Mouse (Mus musculus) MEL (cell line): ENCODE results near the gene Myo15b. TPM values are rescaled to one million over a fixed set of nuclear protein-coding genes. Genes with fewer than 3 reads are reported as not detected.
A peak's percentile ranks its signal among the peaks of the same experiment; 100 is the strongest.

ENCODE experiments used
- DNase-seq: peaks from one replicate; pipeline ENCODE4 v3.0.0; 2011; ENCODE audit warnings: low read depth, low spot score
- H3K27ac ChIP-seq: 2 replicates; pipeline ENCODE4 v1.5.1; 2012; ENCODE audit warnings: low read depth, mild to moderate bottlenecking, control low read depth, low read length, moderate library complexity; ENCODE audit not compliant: control insufficient read depth
- H3K27me3 ChIP-seq, 2 experiments: fragments of 150-350 bp in 1 of 2; sonication (generic) in 1 of 2; 2 replicates each; pipeline ENCODE4 v1.6.1; 2012; ENCODE audit warnings: low read length in 2 of 2, mild to moderate bottlenecking in 2 of 2, improper control_type of control experiment in 1 of 2, moderate library complexity in 1 of 2; ENCODE audit not compliant: insufficient read depth in 2 of 2, control insufficient read depth in 1 of 2
- H3K36me3 ChIP-seq, 2 experiments: 2 replicates each; pipeline ENCODE4 v1.6.1; 2012 to 2014; ENCODE audit warnings: low read length in 2 of 2, improper control_type of control experiment in 1 of 2, inconsistent platforms in 1 of 2, mild to moderate bottlenecking in 1 of 2; ENCODE audit not compliant: insufficient read depth in 2 of 2, control insufficient read depth in 1 of 2
- H3K4me1 ChIP-seq, 2 experiments: fragments of 150-350 bp in 1 of 2; sonication (generic) in 1 of 2; 2 replicates each; pipeline ENCODE4 v1.6.1; 2012; ENCODE audit warnings: low read length in 2 of 2, improper control_type of control experiment in 1 of 2, mild to moderate bottlenecking in 1 of 2; ENCODE audit not compliant: insufficient read depth in 2 of 2, control insufficient read depth in 1 of 2
- H3K4me3 ChIP-seq, 2 experiments: fragments of 150-350 bp in 1 of 2; sonication (generic) in 1 of 2; 2 replicates each; pipeline ENCODE4 v1.5.1; 2012; ENCODE audit warnings: low read depth in 2 of 2, low read length in 2 of 2, mild to moderate bottlenecking in 2 of 2, moderate library complexity in 2 of 2, control low read depth in 1 of 2, improper control_type of control experiment in 1 of 2; ENCODE audit not compliant: control insufficient read depth in 1 of 2, insufficient read depth in 1 of 2
- H3K79me2 ChIP-seq: 2 replicates; pipeline ENCODE4 v1.6.1; 2012; ENCODE audit warnings: mild to moderate bottlenecking, low read length, moderate library complexity; ENCODE audit not compliant: control insufficient read depth, poor library complexity, insufficient read depth
- H3K9ac ChIP-seq: 2 replicates; pipeline ENCODE4 v1.6.1; 2012; ENCODE audit warnings: low read depth, mild to moderate bottlenecking, control low read depth, low read length, moderate library complexity; ENCODE audit not compliant: control insufficient read depth, poor library complexity, severe bottlenecking
- H3K9me3 ChIP-seq: fragments of 150-350 bp; sonication (generic); replicated peaks from 2 replicates; pipeline ENCODE4 v1.6.1; 2012; ENCODE audit warnings: mild to moderate bottlenecking, low read length, improper control_type of control experiment, moderate library complexity; ENCODE audit not compliant: insufficient read depth
- CTCF ChIP-seq, 3 experiments: IDR thresholded peaks in 2 of 3; conservative IDR thresholded peaks in 1 of 3; 2 replicates each; pipeline ENCODE4 v1.5.1; 2011 to 2012; ENCODE audit warnings: low read length in 3 of 3, low read depth in 2 of 3, mild to moderate bottlenecking in 2 of 3, improper control_type of control experiment in 1 of 3, inconsistent platforms in 1 of 3, mixed read lengths in 1 of 3, moderate library complexity in 1 of 3; ENCODE audit not compliant: control insufficient read depth in 1 of 3, insufficient read depth in 1 of 3, poor library complexity in 1 of 3, severe bottlenecking in 1 of 3
- E2F4 ChIP-seq: IDR thresholded peaks from 2 replicates; pipeline ENCODE4 v1.6.1; 2011; ENCODE audit warnings: low read depth, low read length, improper control_type of control experiment, borderline replicate concordance
- ELF1 ChIP-seq: IDR thresholded peaks from 2 replicates; pipeline ENCODE4 v1.6.1; 2014; ENCODE audit warnings: low read depth, mild to moderate bottlenecking, inconsistent platforms, low read length, improper control_type of control experiment, moderate library complexity
- EP300 ChIP-seq, 2 experiments: IDR thresholded peaks; 2 replicates each; pipeline ENCODE4 v1.6.1; 2011; ENCODE audit warnings: improper control_type of control experiment in 2 of 2, low read length in 2 of 2, low read depth in 1 of 2, mild to moderate bottlenecking in 1 of 2
- ETS1 ChIP-seq: IDR thresholded peaks from 2 replicates; pipeline ENCODE4 v1.6.1; 2012; ENCODE audit warnings: low read depth, mild to moderate bottlenecking, inconsistent platforms, low read length, improper control_type of control experiment, moderate library complexity
- GABPA ChIP-seq: IDR thresholded peaks from 2 replicates; pipeline ENCODE4 v1.6.1; 2012; ENCODE audit warnings: low read depth, mild to moderate bottlenecking, inconsistent platforms, low read length, improper control_type of control experiment, moderate library complexity
- GATA1 ChIP-seq: IDR thresholded peaks from 2 replicates; pipeline ENCODE4 v1.6.1; 2011; ENCODE audit warnings: low read depth, low read length, improper control_type of control experiment
- MAFK ChIP-seq: IDR thresholded peaks from 2 replicates; pipeline ENCODE4 v1.6.1; 2011; ENCODE audit warnings: low read depth, mild to moderate bottlenecking, low read length, improper control_type of control experiment, borderline replicate concordance
- MAX ChIP-seq: IDR thresholded peaks from 2 replicates; pipeline ENCODE4 v1.6.1; 2011; ENCODE audit warnings: low read length, improper control_type of control experiment
- MEF2A ChIP-seq: IDR thresholded peaks from 2 replicates; pipeline ENCODE4 v1.6.1; 2014; ENCODE audit warnings: low read depth, mild to moderate bottlenecking, inconsistent platforms, low read length, improper control_type of control experiment; ENCODE audit not compliant: poor library complexity, insufficient replicate concordance, severe bottlenecking; ENCODE audit errors: extremely low read depth
- MYB ChIP-seq: IDR thresholded peaks from 2 replicates; pipeline ENCODE4 v1.6.1; 2011; ENCODE audit warnings: mild to moderate bottlenecking, low read depth, low read length, improper control_type of control experiment
- MYC ChIP-seq: IDR thresholded peaks from 2 replicates; pipeline ENCODE4 v1.6.1; 2011; ENCODE audit warnings: low read depth, mild to moderate bottlenecking, low read length, improper control_type of control experiment, moderate library complexity
- NELFE ChIP-seq: IDR thresholded peaks from 2 replicates; pipeline ENCODE4 v1.6.1; 2011; ENCODE audit warnings: low read depth, low read length, improper control_type of control experiment
- NRF1 ChIP-seq: IDR thresholded peaks from 2 replicates; pipeline ENCODE4 v1.6.1; 2014; ENCODE audit warnings: low read depth, mild to moderate bottlenecking, inconsistent platforms, low read length, improper control_type of control experiment, moderate library complexity; ENCODE audit not compliant: poor library complexity, insufficient read depth, severe bottlenecking
- POLR2A ChIP-seq, 2 experiments: IDR thresholded peaks; 2 replicates each; pipeline ENCODE4 v1.6.1; 2011 to 2012; ENCODE audit warnings: low read length in 2 of 2, mild to moderate bottlenecking in 2 of 2, control low read depth in 1 of 2, improper control_type of control experiment in 1 of 2, low read depth in 1 of 2, moderate library complexity in 1 of 2; ENCODE audit not compliant: control insufficient read depth in 1 of 2, insufficient read depth in 1 of 2, poor library complexity in 1 of 2
- POLR2AphosphoS5 ChIP-seq: IDR thresholded peaks from 2 replicates; pipeline ENCODE4 v1.6.1; 2012; ENCODE audit warnings: low read depth, borderline replicate concordance, mild to moderate bottlenecking, inconsistent platforms, low read length, moderate library complexity, mixed read lengths
- RAD21 ChIP-seq: IDR thresholded peaks from 2 replicates; pipeline ENCODE4 v1.6.1; 2011; ENCODE audit warnings: mild to moderate bottlenecking, low read depth, low read length, improper control_type of control experiment
- SMC3 ChIP-seq: IDR thresholded peaks from 2 replicates; pipeline ENCODE4 v1.6.1; 2011; ENCODE audit warnings: low read depth, low read length, improper control_type of control experiment
- TAL1 ChIP-seq: IDR thresholded peaks from 2 replicates; pipeline ENCODE4 v1.6.1; 2012; ENCODE audit warnings: mild to moderate bottlenecking, inconsistent platforms, low read length, moderate library complexity, mixed read lengths
- TBP ChIP-seq: IDR thresholded peaks from 2 replicates; pipeline ENCODE4 v1.8.0; 2011; ENCODE audit warnings: low read depth, low read length, improper control_type of control experiment
- TCF12 ChIP-seq: IDR thresholded peaks from 2 replicates; pipeline ENCODE4 v1.6.1; 2014; ENCODE audit warnings: low read depth, mild to moderate bottlenecking, inconsistent platforms, low read length, improper control_type of control experiment, moderate library complexity
- UBTF ChIP-seq: IDR thresholded peaks from 2 replicates; pipeline ENCODE4 v1.6.1; 2012; ENCODE audit warnings: low read depth, mild to moderate bottlenecking, inconsistent platforms, low read length, improper control_type of control experiment, moderate library complexity, borderline replicate concordance; ENCODE audit not compliant: insufficient read depth
- ZC3H11A ChIP-seq: IDR thresholded peaks from 2 replicates; pipeline ENCODE4 v1.6.1; 2012; ENCODE audit warnings: low read depth, mild to moderate bottlenecking, inconsistent platforms, low read length, improper control_type of control experiment
- ZKSCAN1 ChIP-seq: IDR thresholded peaks from 2 replicates; pipeline ENCODE4 v1.6.1; 2012; ENCODE audit warnings: low read depth, mild to moderate bottlenecking, inconsistent platforms, low read length, improper control_type of control experiment, moderate library complexity
- ZMIZ1 ChIP-seq: IDR thresholded peaks from 2 replicates; pipeline ENCODE4 v1.6.1; 2012; ENCODE audit warnings: low read depth, mild to moderate bottlenecking, inconsistent platforms, low read length, improper control_type of control experiment, moderate library complexity
- ZNF384 ChIP-seq: IDR thresholded peaks from 2 replicates; pipeline ENCODE4 v1.6.1; 2012; ENCODE audit warnings: low read depth, mild to moderate bottlenecking, inconsistent platforms, low read length, improper control_type of control experiment
- polyA plus RNA-seq, 2 experiments: library from polyadenylated mRNA; stranded (reverse) in 1 of 2; unstranded in 1 of 2; fragments of >175 nt in 1 of 2; fragments of >200 nt in 1 of 2; gene quantifications; 2 replicates each; pipeline versions ENCODE4 v1.2.1 to v1.2.4; 2012; ENCODE audit warnings: low replicate concordance in 2 of 2, low read depth in 1 of 2; ENCODE audit not compliant: insufficient read length in 2 of 2, insufficient read depth in 1 of 2, missing spikeins in 1 of 2
- total RNA-seq: library from RNA; depleted of rRNA; stranded (reverse); fragments of 300-350 nt; gene quantifications from 2 replicates; pipeline ENCODE4 v1.2.3, GENCODE M21; 2012

Myo15b gene
- total and polyA plus RNA-seq, 3 experiments = 1.5 to 3.2 TPM; not detected in 1

- H3K4me3 ChIP-seq = no peak overlapping the region
- TF ChIP-seq NRF1 (no peak), MEF2A (no peak), GABPA (no peak), MAFK (peak; percentile 82; the same call in 1 of the 2 replicates)
- TF ChIP-seq, all 39 proteins: peak for 1
- H3K27ac ChIP-seq = no peak overlapping the region
- H3K27me3 ChIP-seq = no peaks in the 10 kb centered on the region
- H3K4me1 ChIP-seq = peaks cover 0 to 11% of the 10 kb centered on the region in 2 experiments; a peak in 2 of 4 replicates
- DNase-seq = peak; percentile 21
- no peaks in the 10 kb centered on the region for H3K9me3 ChIP-seq
- H3K36me3 ChIP-seq = peaks cover 0 to 7% of the 10 kb centered on the region in 2 experiments; a peak in 2 of 4 replicates
- H3K79me2 ChIP-seq = no peaks in the 10 kb centered on the region
- no peak overlapping the region for H3K9ac ChIP-seq
Measured at GRCm38 (mm10) chr11:115875935-115876334, 17.7 kb downstream of the Myo15b start.

- peak; percentile 52 for DNase-seq
- peaks cover 0 to 11% of the 10 kb centered on the region in 2 experiments; a peak in 2 of 4 replicates for H3K4me1 ChIP-seq
- TF ChIP-seq MAFK = no peak
- TF ChIP-seq TBP = no peak
- TF ChIP-seq NELFE = no peak
- no peak for TF ChIP-seq POLR2A (IDR thresholded peaks at IDR 0.05; ENCODE audit: control insufficient read depth in 1 of 2, insufficient read depth in 1 of 2, low read depth in 1 of 2, low read length in 2 of 2, poor library complexity in 1 of 2)
- TF ChIP-seq ZMIZ1 = no peak
- no peak for TF ChIP-seq ZKSCAN1
- TF ChIP-seq ZNF384 = no peak
- no peak for TF ChIP-seq ELF1
- no peak for TF ChIP-seq MYB
- no peak for TF ChIP-seq TCF12
- peak; percentile 44 for TF ChIP-seq SMC3
- no peak for TF ChIP-seq UBTF
- TF ChIP-seq EP300 (IDR thresholded peaks at IDR 0.05; ENCODE audit: low read depth in 1 of 2, low read length in 2 of 2) = no peak
- TF ChIP-seq E2F4 = no peak
- TF ChIP-seq TAL1 = no peak
- TF ChIP-seq ZC3H11A = peak; percentile 22
- no peak for TF ChIP-seq MYC
- no peak for TF ChIP-seq POLR2AphosphoS5
- TF ChIP-seq ETS1 = no peak
- TF ChIP-seq MAX = no peak
- TF ChIP-seq MEF2A = no peak
- peak; percentile 41 to 53 (median 45) for TF ChIP-seq CTCF (IDR thresholded peaks at IDR 0.05 in 2 of 3, conservative IDR thresholded peaks at IDR 0.05 in 1 of 3; ENCODE audit: control insufficient read depth in 1 of 3, insufficient read depth in 1 of 3, low read depth in 2 of 3, low read length in 3 of 3, poor library complexity in 1 of 3, severe bottlenecking in 1 of 3)
- TF ChIP-seq GATA1 = no peak
- peak; percentile 34 for TF ChIP-seq RAD21
- H3K9ac ChIP-seq = no peak overlapping the region
- H3K4me3 ChIP-seq = no peak overlapping the region
- H3K9me3 ChIP-seq = no peaks in the 10 kb centered on the region
- H3K36me3 ChIP-seq = peaks cover 0 to 7% of the 10 kb centered on the region in 2 experiments; a peak in 2 of 4 replicates
- no peaks in the 10 kb centered on the region for H3K79me2 ChIP-seq
- no peaks in the 10 kb centered on the region for H3K27me3 ChIP-seq
- H3K27ac ChIP-seq = no peak overlapping the region
Measured at GRCm38 (mm10) chr11:115876438-115876837, 18.2 kb downstream of the Myo15b start.
